Mouse (Mus musculus) stomach, postnatal 0 days (tissue): Measurements from ENCODE around the gene Oas1g. TPM values are rescaled to one million over a fixed set of nuclear protein-coding genes. Genes with fewer than 3 reads are reported as not detected.
"Not testable (repeated sequence)": the region's sequence is repeated elsewhere in the genome, so short reads cannot be mapped to it uniquely, and the experiment has no call there.

Experiments used
- ATAC-seq: fragments of 200-750 bp; cut with Nextera tagmentation; 2 replicates; pipeline ENCODE4 v1.8.0; 2017; ENCODE audit not compliant: low FRiP score, low TSS enrichment
- DNase-seq: peaks from one replicate; pipeline ENCODE4 v3.0.0-alpha.2; 2016; ENCODE audit warnings: low spot score
- H3K27ac ChIP-seq: fragments of 300-500 bp; sonication (generic); replicated peaks from 2 replicates; pipeline ENCODE4 v1.5.1; 2014; ENCODE audit warnings: mild to moderate bottlenecking, control low read depth
- H3K27me3 ChIP-seq: fragments of 300-500 bp; sonication (generic); 2 replicates; pipeline ENCODE4 v1.6.1; 2014; ENCODE audit warnings: low read length; ENCODE audit not compliant: control insufficient read depth, insufficient read depth
- H3K36me3 ChIP-seq: fragments of 300-500 bp; sonication (generic); 2 replicates; pipeline ENCODE4 v1.6.1; 2014; ENCODE audit warnings: low read length, mixed read lengths; ENCODE audit not compliant: control insufficient read depth, insufficient read depth
- H3K4me1 ChIP-seq: fragments of 300-500 bp; sonication (generic); replicated peaks from 2 replicates; pipeline ENCODE4 v1.6.1; 2014; ENCODE audit warnings: antibody characterized with exemption; ENCODE audit not compliant: control insufficient read depth, insufficient read depth
- H3K4me2 ChIP-seq: fragments of 300-500 bp; sonication (generic); replicated peaks from 2 replicates; pipeline ENCODE4 v1.6.1; 2014; ENCODE audit warnings: low read depth, mild to moderate bottlenecking, control low read depth, moderate library complexity
- H3K4me3 ChIP-seq: fragments of 300-500 bp; sonication (generic); 2 replicates; pipeline ENCODE4 v1.5.1; 2014; ENCODE audit warnings: low read depth, low read length, control low read depth
- H3K9ac ChIP-seq: fragments of 300-500 bp; sonication (generic); 2 replicates; pipeline ENCODE4 v1.6.1; 2014; ENCODE audit warnings: mild to moderate bottlenecking, low read length, control low read depth, mixed read lengths
- H3K9me3 ChIP-seq: fragments of 300-500 bp; sonication (generic); 2 replicates; pipeline ENCODE4 v1.6.1; 2016; ENCODE audit warnings: low read length; ENCODE audit not compliant: control insufficient read depth
- CTCF ChIP-seq: IDR thresholded peaks from 2 replicates; pipeline ENCODE4 v1.5.1; 2016; ENCODE audit warnings: antibody characterized with exemption, low read depth, mild to moderate bottlenecking, moderate library complexity
- EP300 ChIP-seq: optimal IDR thresholded peaks from 2 replicates; pipeline ENCODE3; 2016; ENCODE audit warnings: antibody characterized with exemption
- WGBS: fragments of 180-500 bp; shearing (Covaris S2); extraction: QIAGEN DNeasy Blood & Tissue Kit; methylation state at CpG from one replicate; pipeline ENCODE4 v1.1.7; 2014; 5-methylcytosine and 5-hydroxymethylcytosine counted together
- polyA plus RNA-seq: library from polyadenylated mRNA; unstranded; fragments of >200 nt; fragmentation: Nextera tagmentation; extraction: Ambion mirVana; gene quantifications from 2 replicates; pipeline ENCODE4 v1.2.1, GENCODE M21; 2015

Oas1g gene
- polyA plus RNA-seq, 1 experiment from 2014 or later: 5.1 TPM

GRCm38 (mm10) chr5:120902056-120902455 lies 14.6 kb upstream of the Oas1g start:
- no peaks in the 10 kb centered on the region for H3K36me3 ChIP-seq
- DNase-seq: no peak

DNA sequence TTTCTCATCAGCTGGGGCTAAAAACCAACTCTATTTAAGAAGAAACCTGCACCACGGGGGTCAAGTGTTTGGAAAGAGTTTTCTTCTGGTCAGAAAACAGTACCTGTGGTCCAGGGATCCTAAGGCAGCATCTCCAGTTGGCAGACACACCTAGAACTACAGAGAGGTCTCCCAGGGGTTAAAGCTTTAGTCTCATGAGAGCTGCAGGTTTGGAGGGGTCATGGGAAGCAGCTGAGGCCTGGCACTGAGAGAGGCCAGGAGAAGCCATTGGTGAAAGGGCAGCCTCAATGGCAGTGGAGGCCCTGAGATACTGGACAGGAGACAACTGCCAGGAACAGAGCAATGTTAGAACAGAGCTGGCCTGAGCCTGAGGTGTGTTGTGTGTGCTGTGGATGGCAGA lies 13.3 kb upstream of the Oas1g start:
- no peak for TF ChIP-seq CTCF
- TF ChIP-seq EP300: no peak
- WGBS: 33% methylated on average over 1 of the region's 1 CpGs
- H3K27me3 ChIP-seq: no peaks in the 10 kb centered on the region
- H3K9me3 ChIP-seq: no peaks in the 10 kb centered on the region
- H3K4me3 ChIP-seq: no peak overlapping the region
- H3K4me1 ChIP-seq: no peaks in the 10 kb centered on the region
- H3K4me2 ChIP-seq: no peak overlapping the region
- DNase-seq (no peak), ATAC-seq (no peak)
- H3K27ac ChIP-seq: no peak overlapping the region
- no peaks in the 10 kb centered on the region for H3K36me3 ChIP-seq
- no peak overlapping the region for H3K9ac ChIP-seq

More at GRCm38 (mm10) chr5:120902056-120902455, 14.6 kb upstream of the Oas1g start:
- 88% methylated on average over 5 of the region's 5 CpGs for WGBS
- TF ChIP-seq CTCF (no peak), EP300 (no peak)
- Histone ChIP-seq H3K4me1 (no peaks in the 10 kb centered on the region), H3K4me3 (no peak overlapping the region), H3K27ac (no peak overlapping the region), H3K9me3 (no peaks in the 10 kb centered on the region), H3K4me2 (no peak overlapping the region), H3K27me3 (no peaks in the 10 kb centered on the region), H3K9ac (no peak overlapping the region)
- ATAC-seq: no peak

DNA sequence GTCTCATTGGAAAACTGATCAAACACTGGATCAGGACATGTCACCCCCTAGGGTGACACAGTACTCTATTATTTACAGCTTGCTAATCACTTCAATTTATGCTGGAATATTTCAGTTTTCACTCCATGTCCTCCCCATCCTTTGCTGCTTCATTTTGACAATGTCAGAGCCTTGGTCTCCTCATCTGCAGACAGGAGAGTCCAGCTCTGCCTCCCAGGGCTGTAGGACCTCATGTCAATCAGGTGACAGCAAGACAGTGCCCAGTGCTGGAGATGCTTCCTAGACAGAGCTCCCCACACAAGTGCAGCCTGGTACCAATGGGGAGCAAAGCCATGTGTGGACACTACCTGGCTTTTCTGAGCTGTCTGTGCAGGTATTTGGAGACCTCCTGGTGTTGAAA lies 11.3 kb upstream of the Oas1g start:
- no peak overlapping the region for H3K9ac ChIP-seq
- TF ChIP-seq EP300 (no peak), CTCF (no peak)
- no peaks in the 10 kb centered on the region for H3K9me3 ChIP-seq
- no peak overlapping the region for H3K27ac ChIP-seq
- no peaks in the 10 kb centered on the region for H3K27me3 ChIP-seq
- no peak overlapping the region for H3K4me2 ChIP-seq
- no peaks in the 10 kb centered on the region for H3K4me1 ChIP-seq
- H3K36me3 ChIP-seq: no peaks in the 10 kb centered on the region
- H3K4me3 ChIP-seq: no peak overlapping the region
- DNase-seq: no peak
- no peak for ATAC-seq

- TF ChIP-seq EP300 (no peak), CTCF (no peak)
- Histone ChIP-seq H3K4me3 (no peak overlapping the region), H3K4me1 (no peaks in the 10 kb centered on the region), H3K27me3 (no peaks in the 10 kb centered on the region), H3K9ac (no peak overlapping the region), H3K36me3 (no peaks in the 10 kb centered on the region), H3K4me2 (no peak overlapping the region), H3K27ac (no peak overlapping the region), H3K9me3 (no peaks in the 10 kb centered on the region)
- ATAC-seq (no peak), DNase-seq (no peak)
- WGBS: 90% methylated on average over 6 of the region's 6 CpGs
Measured at GRCm38 (mm10) chr5:120898307-120898706, 10.9 kb upstream of the Oas1g start.

DNA sequence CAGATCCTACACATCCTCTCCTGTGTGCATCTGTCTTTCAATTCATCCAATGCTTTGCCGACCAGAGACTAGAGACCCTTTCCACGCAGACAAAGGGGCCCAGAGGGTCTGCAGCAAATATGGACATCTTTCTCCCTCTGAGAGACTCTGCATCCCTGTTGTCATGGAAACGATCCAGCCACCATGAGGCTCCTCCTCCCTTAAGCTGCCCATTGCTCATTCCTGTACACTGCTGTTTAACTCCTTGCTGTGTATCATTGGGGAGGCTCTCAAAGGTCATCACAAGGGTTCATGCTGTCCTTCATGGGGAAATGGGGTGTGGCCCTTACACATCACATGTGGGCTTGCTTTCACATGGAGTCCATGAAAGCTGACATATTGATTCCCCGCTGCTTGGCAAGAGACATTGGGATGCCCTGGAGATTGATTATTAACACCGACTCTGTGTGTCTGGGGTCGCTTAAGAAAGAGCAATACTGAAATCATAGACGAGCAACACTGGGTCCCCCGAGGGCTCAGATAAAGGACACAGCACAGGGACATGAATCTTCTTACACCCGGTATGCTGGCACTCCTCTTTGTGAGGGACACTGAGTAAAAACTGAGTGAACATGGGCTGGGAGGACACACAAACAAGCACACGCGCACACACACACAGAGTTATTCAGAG lies 8.0 kb upstream of the Oas1g start:
- H3K36me3 ChIP-seq: no peaks in the 10 kb centered on the region
- H3K27ac ChIP-seq: no peak overlapping the region
- TF ChIP-seq CTCF: no peak
- TF ChIP-seq EP300: no peak
- WGBS: 85% methylated on average over 11 of the region's 11 CpGs
- H3K9ac ChIP-seq: no peak overlapping the region
- no peaks in the 10 kb centered on the region for H3K4me1 ChIP-seq
- no peaks in the 10 kb centered on the region for H3K9me3 ChIP-seq
- no peak overlapping the region for H3K4me3 ChIP-seq
- ATAC-seq (no peak), DNase-seq (no peak)
- no peak overlapping the region for H3K4me2 ChIP-seq
- H3K27me3 ChIP-seq: no peaks in the 10 kb centered on the region

- not testable (repeated sequence) for ATAC-seq, H3K27ac ChIP-seq, H3K4me3 ChIP-seq, H3K36me3 ChIP-seq, H3K9me3 ChIP-seq, H3K4me2 ChIP-seq, H3K9ac ChIP-seq, H3K4me1 ChIP-seq, H3K27me3 ChIP-seq, DNase-seq
- WGBS: 64% methylated on average over 2 of the region's 2 CpGs
Measured at GRCm38 (mm10) chr5:120894692-120895091, 7.3 kb upstream of the Oas1g start.

- H3K27ac ChIP-seq, H3K4me2 ChIP-seq, H3K9me3 ChIP-seq, ATAC-seq, H3K4me1 ChIP-seq, H3K27me3 ChIP-seq, H3K9ac ChIP-seq, DNase-seq, H3K4me3 ChIP-seq, H3K36me3 ChIP-seq: not testable (repeated sequence)
- WGBS: 94% methylated on average over 4 of the region's 4 CpGs
Measured at GRCm38 (mm10) chr5:120893866-120894265, 6.5 kb upstream of the Oas1g start.
